Mouse (Mus musculus) brain, embryonic 14.5 days (tissue): ENCODE measurements around the gene Desi2.

Experiments
- CTCF ChIP-seq: fragments of 200-500 bp; IDR thresholded peaks from 2 replicates; pipeline ENCODE4 v1.5.1; 2012; ENCODE audit warnings: inconsistent platforms, mild to moderate bottlenecking, moderate library complexity, borderline replicate concordance; ENCODE audit not compliant: insufficient read depth, insufficient read length; ENCODE audit errors: extremely low read depth
- POLR2A ChIP-seq: fragments of 200-500 bp; IDR thresholded peaks from 2 replicates; pipeline ENCODE4 v1.6.1; 2012; ENCODE audit warnings: mild to moderate bottlenecking, inconsistent platforms, borderline replicate concordance; ENCODE audit not compliant: poor library complexity, insufficient read depth, insufficient read length, severe bottlenecking; ENCODE audit errors: extremely low read depth

- TF ChIP-seq CTCF (no peak), POLR2A (no peak)
Measured at GRCm38 (mm10) chr1:178248107-178248820, 61.0 kb downstream of the Desi2 start.
